Mouse (Mus musculus) frontal cortex, adult 2 months (tissue): ENCODE results near the gene Tmc8. TPM values are rescaled to one million over a fixed set of nuclear protein-coding genes. Genes with fewer than 3 reads are reported as not detected.
"Not testable (repeated sequence)": the region's sequence is repeated elsewhere in the genome, so short reads cannot be mapped to it uniquely, and the experiment has no call there.

Source experiments
- DNase-seq, 2 experiments: peaks; one replicate each; pipeline ENCODE4 v3.0.0; 2022; ENCODE audit warnings: low spot score in 1 of 2; ENCODE audit errors: extremely low spot score in 1 of 2
- polyA plus RNA-seq: library from polyadenylated mRNA; depleted of rRNA; stranded (reverse); fragments of >200 nt; gene quantifications from 2 replicates; pipeline ENCODE4 v1.2.3, GENCODE M21; 2012

Tmc8 gene
- polyA plus RNA-seq, 1 experiment, result 0.50 TPM

- DNase-seq, result no peak
Measured at GRCm38 (mm10) chr11:117792281-117792888, 10.5 kb downstream of the Tmc8 start.

- DNase-seq, result no peak
Measured at GRCm38 (mm10) chr11:117794035-117794551, 12.2 kb downstream of the Tmc8 start.

GRCm38 (mm10) chr11:117796954-117797353, 15.1 kb downstream of the Tmc8 start:
- DNase-seq, result no peak

GRCm38 (mm10) chr11:117797511-117798159, 15.8 kb downstream of the Tmc8 start, which contains the start of gene 6030468B19Rik:
Gene 6030468B19Rik, plus strand, starts transcription at chr11:117797660.
- DNase-seq, result no peak

- no peak for DNase-seq
Measured at GRCm38 (mm10) chr11:117798160-117798541, 16.3 kb downstream of the Tmc8 start.

- DNase-seq, result no peak
Measured at GRCm38 (mm10) chr11:117799174-117799573, 17.3 kb downstream of the Tmc8 start.

GRCm38 (mm10) chr11:117800038-117800437, 18.2 kb downstream of the Tmc8 start:
- no peak for DNase-seq

GRCm38 (mm10) chr11:117801650-117802049, 19.8 kb downstream of the Tmc8 start:
- DNase-seq, result no peak

GRCm38 (mm10) chr11:117803166-117803688, 21.4 kb downstream of the Tmc8 start:
- DNase-seq, result no peak

- DNase-seq, result no peak
Measured at GRCm38 (mm10) chr11:117806781-117807180, 24.9 kb downstream of the Tmc8 start.

- DNase-seq, result no peak
Measured at GRCm38 (mm10) chr11:117809407-117810311, 27.8 kb downstream of the Tmc8 start, which contains the start of the genes Gm20708 and Syngr2. Gene Gm20708, plus strand, starts transcription at chr11:117809668. Gene Syngr2, plus strand, starts transcription at chr11:117809668.

GRCm38 (mm10) chr11:117810401-117811046, 28.6 kb downstream of the Tmc8 start:
- DNase-seq, result peak in 1 of 2 experiments; percentile 56

- DNase-seq, result no peak
Measured at GRCm38 (mm10) chr11:117813867-117814266, 32.0 kb downstream of the Tmc8 start.

- no peak for DNase-seq
Measured at GRCm38 (mm10) chr11:117814704-117815366, 33.0 kb downstream of the Tmc8 start.

- DNase-seq, result not testable (repeated sequence)
Measured at GRCm38 (mm10) chr11:117815850-117816249, 34.0 kb downstream of the Tmc8 start.

GRCm38 (mm10) chr11:117816389-117816996, 34.6 kb downstream of the Tmc8 start:
- DNase-seq, result no peak

- DNase-seq, result no peak
Measured at GRCm38 (mm10) chr11:117819095-117819494, 37.2 kb downstream of the Tmc8 start.

GRCm38 (mm10) chr11:117820173-117820572, 38.3 kb downstream of the Tmc8 start:
- DNase-seq, result no peak

GRCm38 (mm10) chr11:117821868-117822267, 40.0 kb downstream of the Tmc8 start:
- no peak for DNase-seq
